Mouse (Mus musculus) heart, postnatal 0 days (tissue): ENCODE measurements around the gene Lingo1. TPM values are rescaled to one million over a fixed set of nuclear protein-coding genes. Genes with fewer than 3 reads are reported as not detected.

ENCODE experiments used
- ATAC-seq: fragments of 200-750 bp; cut with Nextera tagmentation; 2 replicates; pipeline ENCODE4 v1.8.0; 2017; ENCODE audit warnings: low read depth, moderate number of reproducible peaks, moderate library complexity; ENCODE audit not compliant: insufficient read depth
- DNase-seq: peaks from one replicate; pipeline ENCODE4 v3.0.0-alpha.2; 2016; ENCODE audit warnings: low spot score
- H3K27ac ChIP-seq: fragments of 300-500 bp; sonication (generic); 2 replicates; pipeline ENCODE4 v1.5.1; 2014; ENCODE audit warnings: low read depth, mild to moderate bottlenecking
- H3K27me3 ChIP-seq: fragments of 300-500 bp; sonication (generic); 2 replicates; pipeline ENCODE4 v1.6.1; 2014; ENCODE audit warnings: low read length, mixed read lengths; ENCODE audit not compliant: control insufficient read depth, insufficient read depth
- H3K36me3 ChIP-seq: fragments of 300-500 bp; sonication (generic); replicated peaks from 2 replicates; pipeline ENCODE4 v1.6.1; 2014; ENCODE audit warnings: low read length, mixed read lengths; ENCODE audit not compliant: control insufficient read depth, insufficient read depth
- H3K4me1 ChIP-seq: fragments of 300-500 bp; sonication (generic); 2 replicates; pipeline ENCODE4 v1.6.1; 2014; ENCODE audit warnings: antibody characterized with exemption; ENCODE audit not compliant: control insufficient read depth, insufficient read depth
- H3K4me2 ChIP-seq: fragments of 300-500 bp; sonication (generic); 2 replicates; pipeline ENCODE4 v1.6.1; 2014; ENCODE audit warnings: low read depth, mild to moderate bottlenecking, low read length, moderate library complexity
- H3K4me3 ChIP-seq: fragments of 300-500 bp; sonication (generic); 2 replicates; pipeline ENCODE4 v1.5.1; 2014; ENCODE audit warnings: low read depth, low read length
- H3K9ac ChIP-seq: fragments of 300-500 bp; sonication (generic); replicated peaks from 2 replicates; pipeline ENCODE4 v1.6.1; 2014; ENCODE audit warnings: low read depth, low read length, mixed read lengths
- H3K9me3 ChIP-seq: fragments of 300-500 bp; sonication (generic); replicated peaks from 2 replicates; pipeline ENCODE4 v1.6.1; 2016; ENCODE audit warnings: low read length; ENCODE audit not compliant: control insufficient read depth
- CTCF ChIP-seq: IDR thresholded peaks from 2 replicates; pipeline ENCODE4 v1.5.1; 2016; ENCODE audit warnings: antibody characterized with exemption, control low read depth, low read depth
- EP300 ChIP-seq: IDR thresholded peaks from 2 replicates; pipeline ENCODE4 v1.6.1; 2016; ENCODE audit warnings: antibody characterized with exemption, low read depth
- WGBS: fragments of 180-500 bp; shearing (Covaris S2); extraction: QIAGEN DNeasy Blood & Tissue Kit; methylation state at CpG from one replicate; pipeline ENCODE4 v1.1.7; 2014; 5-methylcytosine and 5-hydroxymethylcytosine counted together
- polyA plus RNA-seq: library from polyadenylated mRNA; unstranded; fragments of >200 nt; fragmentation: Nextera tagmentation; extraction: Ambion mirVana; gene quantifications from 2 replicates; pipeline ENCODE4 v1.2.1, GENCODE M21; 2015
- total RNA-seq: library from RNA; depleted of rRNA; stranded (reverse); fragments of >200 nt; gene quantifications from 2 replicates; pipeline ENCODE4 v1.2.3, GENCODE M21; 2014; ENCODE audit warnings: low replicate concordance

Gene Lingo1
- total and polyA plus RNA-seq, 2 experiments from 2014 or later: 0.66 to 2.4 TPM

DNA sequence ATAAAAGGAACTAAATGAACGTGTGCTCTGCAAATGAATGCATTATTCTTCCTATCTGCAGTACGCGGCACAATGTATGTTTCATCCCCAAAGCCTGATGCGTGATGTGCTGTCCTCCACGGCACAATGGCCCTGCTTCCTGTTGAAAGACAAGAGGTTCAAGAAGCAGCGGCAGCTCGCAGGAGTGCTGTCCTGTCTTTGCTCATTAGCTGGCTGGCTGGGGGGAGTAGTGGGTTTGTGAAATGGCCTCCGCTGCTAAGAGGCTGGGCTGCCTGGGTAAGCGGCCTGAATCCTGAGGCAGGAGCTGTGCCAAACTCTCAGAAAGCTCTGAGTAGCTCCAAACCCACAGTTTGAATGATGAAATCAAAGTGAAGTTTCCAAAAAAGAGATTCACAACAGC, 31.9 kb upstream of the Lingo1 start:
- H3K9ac ChIP-seq: no peak overlapping the region

GRCm38 (mm10) chr9:56825476-56826213, 29.4 kb upstream of the Lingo1 start:
- Histone ChIP-seq H3K27me3 (peaks cover 26% of the 10 kb centered on the region), H3K36me3 (no peaks in the 10 kb centered on the region), H3K4me1 (no peaks in the 10 kb centered on the region), H3K4me3 (no peak overlapping the region), H3K4me2 (peak overlapping the region; percentile 7; the same call in 1 of the 2 replicates), H3K27ac (no peak overlapping the region), H3K9ac (no peak overlapping the region), H3K9me3 (no peaks in the 10 kb centered on the region)
- WGBS: 20% methylated on average over 21 of the region's 21 CpGs
- DNase-seq (no peak), ATAC-seq (no peak)
- TF ChIP-seq CTCF (no peak), EP300 (no peak)

More for the DNA sequence above, 31.9 kb upstream of the Lingo1 start:
- H3K4me2 ChIP-seq: no peak overlapping the region
- ATAC-seq: no peak
- H3K36me3 ChIP-seq: no peaks in the 10 kb centered on the region
- H3K4me1 ChIP-seq: 0 out of 2 replicates have a peak, but pooled peaks cover 9% of the 10 kb centered on the region
- no peaks in the 10 kb centered on the region for H3K9me3 ChIP-seq
- no peak overlapping the region for H3K27ac ChIP-seq
- H3K27me3 ChIP-seq: peaks cover 20% of the 10 kb centered on the region
- H3K4me3 ChIP-seq: no peak overlapping the region
- TF ChIP-seq EP300: no peak
- no peak for TF ChIP-seq CTCF
- WGBS: 41% methylated on average over 9 of the region's 9 CpGs
- no peak for DNase-seq

DNA sequence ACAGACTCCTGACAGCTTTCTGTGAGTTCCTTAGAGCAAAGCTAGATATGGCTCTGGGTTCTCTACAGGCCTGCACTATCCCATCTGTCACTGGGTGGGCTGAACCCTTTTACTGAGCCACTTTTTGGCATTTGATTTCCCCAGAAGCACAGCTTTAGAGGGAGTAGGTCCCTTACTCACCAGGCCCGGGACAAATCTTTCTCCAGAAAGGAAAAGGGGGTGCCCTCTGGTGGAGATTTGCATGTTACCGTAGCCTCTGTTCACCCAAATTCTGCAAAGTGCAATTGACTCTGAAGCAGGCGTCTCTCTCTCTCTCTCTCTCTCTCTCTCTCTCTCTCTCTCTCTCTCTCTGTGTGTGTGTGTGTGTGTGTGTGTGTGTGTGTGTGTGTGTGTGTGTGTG, 28.6 kb upstream of the Lingo1 start:
- WGBS: 5% methylated on average over 3 of the region's 3 CpGs

GRCm38 (mm10) chr9:56810916-56811315, 14.6 kb upstream of the Lingo1 start:
- Histone ChIP-seq H3K4me1 (peaks cover 3% of the 10 kb centered on the region; the same call in 1 of the 2 replicates), H3K27me3 (peaks cover 26% of the 10 kb centered on the region), H3K9me3 (0 out of 2 replicates have a peak, but pooled peaks cover 3% of the 10 kb centered on the region), H3K4me3 (no peak overlapping the region), H3K36me3 (no peaks in the 10 kb centered on the region), H3K9ac (no peak overlapping the region), H3K27ac (no peak overlapping the region), H3K4me2 (no peak overlapping the region)
- TF ChIP-seq CTCF: no peak
- TF ChIP-seq EP300: no peak
- WGBS: 63% methylated on average over 1 of the region's 1 CpGs
- ATAC-seq: no peak
- DNase-seq: no peak

More for the DNA sequence above, 28.6 kb upstream of the Lingo1 start:
- ATAC-seq (no peak), DNase-seq (no peak)
- Histone ChIP-seq H3K4me2 (no peak overlapping the region), H3K4me1 (no peaks in the 10 kb centered on the region), H3K36me3 (no peaks in the 10 kb centered on the region), H3K9me3 (no peaks in the 10 kb centered on the region), H3K27ac (no peak overlapping the region), H3K9ac (no peak overlapping the region), H3K27me3 (peaks cover 26% of the 10 kb centered on the region), H3K4me3 (no peak overlapping the region)
- TF ChIP-seq CTCF (peak; percentile 46), EP300 (no peak)

DNA sequence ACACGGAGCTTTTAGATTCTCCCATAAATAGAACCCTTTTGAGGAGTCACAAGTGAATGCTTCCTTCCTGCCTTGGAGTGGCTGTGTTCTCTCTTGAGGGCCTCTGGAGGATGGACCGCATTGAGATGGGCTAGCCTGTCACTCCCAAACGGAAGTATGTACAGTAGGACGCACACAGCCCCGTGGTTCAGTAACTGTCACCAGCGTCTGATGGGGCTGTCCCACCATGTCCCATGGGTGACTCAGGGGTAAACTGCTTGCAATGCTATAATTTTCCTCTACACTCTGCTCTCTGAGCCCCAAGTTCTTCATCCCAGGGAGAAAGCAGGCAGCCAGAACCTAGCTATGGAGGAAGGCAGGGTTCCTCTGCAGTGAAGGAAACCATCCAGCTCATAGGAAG, 11.7 kb upstream of the Lingo1 start:
- H3K36me3 ChIP-seq: no peaks in the 10 kb centered on the region
- H3K9me3 ChIP-seq: 0 out of 2 replicates have a peak, but pooled peaks cover 3% of the 10 kb centered on the region
- 64% methylated on average over 6 of the region's 6 CpGs for WGBS
- peaks cover 3% of the 10 kb centered on the region; the same call in 1 of the 2 replicates for H3K4me1 ChIP-seq
- H3K4me3 ChIP-seq: no peak overlapping the region
- DNase-seq (no peak), ATAC-seq (no peak)
- H3K9ac ChIP-seq: no peak overlapping the region
- no peak overlapping the region for H3K27ac ChIP-seq
- H3K4me2 ChIP-seq: no peak overlapping the region
- TF ChIP-seq EP300: no peak
- TF ChIP-seq CTCF: no peak
- H3K27me3 ChIP-seq: peaks cover 6% of the 10 kb centered on the region; the same call in 1 of the 2 replicates
